Mouse (Mus musculus): ENCODE results near the gene Ccnl1.
A peak's percentile ranks its signal among the peaks of the same experiment; 100 is the strongest.

Ccnl1 gene

DNA sequence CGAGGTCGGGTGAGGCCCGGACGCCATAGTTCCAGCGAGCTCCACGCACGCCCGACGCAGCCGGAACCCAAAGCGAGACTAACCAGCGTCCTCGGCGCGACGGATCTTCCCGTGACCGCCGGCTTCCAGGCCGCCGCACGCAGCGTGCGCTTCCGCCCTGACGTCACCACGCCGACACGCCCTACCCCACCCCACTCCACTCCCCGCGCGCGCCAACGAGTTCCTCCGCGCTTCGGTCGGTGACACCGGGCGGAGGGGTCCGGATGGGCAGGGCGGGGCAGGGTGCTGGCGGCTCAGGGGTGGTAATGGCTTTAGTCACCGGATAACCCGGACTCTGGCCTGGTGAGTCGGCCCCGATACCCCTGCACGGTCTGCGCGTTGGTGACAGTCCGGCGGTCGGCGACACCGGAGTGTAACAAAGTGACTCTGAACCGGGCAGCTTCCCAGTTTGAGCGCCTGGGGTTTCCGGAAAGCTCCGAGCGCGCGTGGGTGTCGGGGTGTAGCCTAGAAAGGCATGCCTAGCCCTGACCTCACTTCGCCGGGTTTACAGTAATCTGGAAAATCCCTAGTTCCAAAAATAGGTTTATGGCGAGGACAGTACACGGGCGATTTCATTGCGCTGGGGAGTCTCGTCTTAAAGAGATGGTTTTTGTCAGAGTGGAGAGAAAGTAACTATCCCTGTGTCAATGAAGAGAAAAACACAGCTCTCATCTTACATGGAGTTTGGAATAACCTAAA is at the start of gene Ccnl1:
Ccnl1 (minus strand) TSS at position 148 of the 738 bp plus-strand sequence.
- DNase-seq (ENCODE audit: low read depth, low spot score): peak; percentile 88

DNA sequence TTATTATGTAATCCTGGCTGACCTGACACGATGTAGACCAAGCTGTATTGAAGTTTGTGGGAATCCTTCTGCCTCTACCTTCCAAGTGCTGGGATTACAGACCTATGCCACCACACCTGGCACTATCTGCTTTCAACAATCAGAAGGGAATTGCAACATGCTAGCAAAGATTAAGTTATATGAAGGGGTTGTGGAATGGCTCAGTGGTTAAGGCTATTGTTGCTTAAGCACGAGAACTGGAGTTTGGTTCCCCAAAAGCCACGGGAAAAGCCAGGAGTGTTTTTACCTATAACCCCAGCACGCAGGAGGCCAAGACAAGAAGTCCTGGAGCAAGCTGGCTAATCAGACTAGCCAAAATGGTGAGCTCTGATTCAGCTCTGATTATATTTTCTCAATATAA is 46.9 kb upstream of the Ccnl1 start:
- DNase-seq (ENCODE audit: low read depth, low spot score): no peak

DNA sequence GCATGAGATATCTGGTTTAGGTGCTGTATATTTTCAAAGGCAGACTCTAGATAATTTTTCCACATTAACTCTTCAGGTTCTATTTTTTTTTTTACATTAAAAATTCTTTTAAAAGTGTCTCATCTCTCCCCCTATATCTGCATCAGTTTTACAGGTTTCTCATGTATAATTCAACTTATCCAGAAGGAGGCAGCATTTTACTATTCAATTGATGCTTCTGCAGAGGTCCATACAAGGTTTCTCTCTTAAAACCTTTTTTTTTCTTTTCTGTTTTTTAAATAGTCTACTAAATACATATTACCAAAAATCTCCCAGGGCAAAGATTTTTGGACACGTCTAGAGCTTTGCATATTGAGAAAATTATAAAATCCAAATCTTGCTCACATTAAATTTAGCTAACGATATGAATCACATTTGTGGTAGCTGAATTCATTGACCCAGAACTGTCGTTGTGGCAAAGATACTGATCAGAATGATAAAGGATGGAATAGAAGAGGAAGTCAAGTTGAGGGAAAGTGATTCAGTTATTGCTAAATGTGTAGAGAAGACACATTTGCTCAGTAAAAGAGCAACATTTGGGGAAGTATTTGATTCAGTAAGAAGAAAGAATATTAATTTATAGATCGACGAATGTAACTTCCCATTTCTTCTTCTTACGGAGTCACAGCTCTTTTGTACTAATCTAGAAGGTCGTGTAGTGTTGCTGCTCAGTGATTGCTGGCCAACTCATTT is 46.3 kb upstream of the Ccnl1 start:
- no peak for DNase-seq (ENCODE audit: low read depth, low spot score)

DNA sequence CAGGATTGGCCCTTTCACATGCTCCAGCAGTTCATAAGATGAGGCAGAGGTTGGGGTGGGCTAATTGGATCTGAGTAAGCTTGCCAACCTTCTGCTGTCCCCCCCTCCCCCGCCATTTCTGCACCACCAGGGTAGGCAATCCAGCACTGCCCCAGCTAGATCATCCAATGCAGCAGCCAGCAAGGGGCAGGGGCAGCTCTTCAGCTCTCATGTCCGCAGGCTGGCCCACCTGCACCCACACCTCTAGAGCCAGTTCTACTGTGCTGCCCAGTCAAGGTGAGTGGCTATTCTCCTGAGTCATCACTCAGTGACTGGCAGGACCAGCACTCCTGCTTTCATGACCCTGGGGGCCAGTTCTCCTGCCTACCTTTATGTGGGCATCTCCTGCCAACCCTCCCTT is 42.4 kb upstream of the Ccnl1 start:
- no peak for DNase-seq (ENCODE audit: low read depth, low spot score)

DNA sequence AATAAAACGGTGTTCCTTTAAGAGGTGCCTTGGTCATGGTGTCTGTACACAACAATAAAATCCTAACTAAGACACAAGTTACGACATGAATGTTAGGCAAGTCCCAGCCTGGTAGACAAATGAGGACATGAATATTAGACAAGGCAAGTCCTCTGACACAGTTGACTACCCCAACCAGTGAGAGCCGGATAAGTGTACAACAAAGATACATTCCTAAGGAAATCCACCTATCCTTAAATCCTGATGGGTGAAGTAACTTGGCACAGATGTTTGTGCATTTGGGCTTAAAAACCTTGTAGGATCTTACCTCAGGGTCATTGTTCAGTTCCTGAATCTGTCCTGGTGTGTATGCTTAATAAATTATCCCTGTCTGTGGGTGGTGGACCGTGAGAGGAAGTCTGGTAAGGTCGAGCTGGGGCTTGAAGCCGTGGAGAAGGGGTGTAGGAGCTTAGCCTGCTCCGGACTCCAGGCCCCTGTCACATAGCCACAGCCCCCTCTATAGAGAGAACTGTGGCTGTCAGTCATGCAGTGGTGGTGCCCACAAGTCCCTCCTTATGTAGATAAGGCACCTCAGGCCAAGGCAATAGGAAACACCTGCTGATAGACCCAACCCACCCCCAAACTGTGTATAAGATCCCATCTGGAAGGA is 39.4 kb upstream of the Ccnl1 start:
- no peak for DNase-seq (ENCODE audit: low read depth, low spot score)

DNA sequence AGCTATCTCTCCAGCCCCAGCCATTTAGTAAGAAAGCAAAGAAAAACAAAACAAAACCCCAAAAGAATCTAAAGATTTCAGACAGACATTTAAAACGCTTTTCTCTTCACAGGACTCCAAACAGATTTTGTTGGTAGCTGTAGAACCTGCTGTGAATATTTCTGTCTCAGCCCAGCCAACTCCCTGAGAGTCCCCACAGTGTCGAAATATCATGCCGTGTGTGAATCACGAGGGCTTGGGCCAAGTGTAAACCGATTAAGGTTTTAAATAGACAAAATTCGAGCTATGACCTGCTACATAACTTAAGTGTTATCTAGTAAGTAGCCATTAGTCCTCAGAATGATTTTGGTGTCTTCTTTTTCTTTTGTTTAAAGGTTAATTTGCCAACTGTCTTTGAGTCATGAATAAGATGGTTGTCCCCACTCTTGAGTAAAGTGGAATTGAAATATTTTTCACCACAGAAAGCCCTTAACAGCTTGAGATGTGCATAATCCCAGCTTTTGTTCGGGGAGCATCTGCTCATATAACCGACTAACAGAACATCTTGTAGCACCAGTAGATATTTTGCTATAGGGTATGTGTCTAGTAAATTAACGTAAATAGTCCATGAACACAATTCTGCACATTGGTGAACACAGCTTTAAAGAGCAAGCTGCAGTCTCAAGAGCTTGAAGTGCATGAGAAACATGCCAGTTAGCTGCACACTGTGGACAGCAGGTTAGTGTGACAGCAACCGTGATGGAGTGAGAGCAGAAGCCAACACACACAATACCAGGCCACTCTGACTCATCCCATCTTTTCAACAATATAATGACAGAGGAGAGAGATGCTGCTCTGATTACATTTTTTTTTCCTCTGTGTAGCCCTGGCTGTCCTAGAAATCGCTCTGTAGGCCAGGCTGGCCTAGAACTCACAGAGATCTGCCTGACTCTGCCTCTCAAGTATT is 34.6 kb upstream of the Ccnl1 start:
- DNase-seq (ENCODE audit: low read depth, low spot score): no peak

DNA sequence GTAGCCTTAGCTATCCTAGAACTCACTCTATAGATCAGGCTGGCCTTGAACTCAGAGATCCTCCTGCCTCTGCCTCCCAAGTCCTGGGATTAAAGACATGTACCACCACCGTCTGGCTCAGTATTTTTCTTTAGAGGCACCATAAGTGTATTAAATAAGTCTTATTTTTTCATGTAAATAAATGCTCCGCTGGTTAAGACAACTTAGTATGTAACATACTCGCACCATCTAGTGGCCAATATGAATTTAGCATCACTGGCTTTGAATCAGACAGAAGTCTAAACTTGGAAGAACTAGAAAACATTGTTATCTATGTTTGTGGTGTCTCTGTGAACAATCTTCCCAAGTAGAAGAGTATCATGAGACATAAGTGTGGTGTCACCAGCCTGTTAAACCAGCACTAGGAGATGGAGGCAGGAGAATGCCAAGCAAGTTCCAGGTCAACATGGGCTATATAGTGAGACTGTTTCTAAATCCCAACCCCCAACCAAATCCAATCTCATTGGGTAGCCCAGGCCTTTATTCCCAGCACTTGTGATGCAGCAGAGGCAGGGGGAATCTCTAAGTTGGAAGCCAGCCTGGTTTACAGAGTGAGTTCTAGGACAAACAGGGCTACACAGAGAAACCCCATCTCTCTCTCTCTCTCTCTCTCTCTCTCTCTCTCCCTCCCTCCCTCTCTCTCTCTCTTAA is 33.1 kb upstream of the Ccnl1 start:
- DNase-seq (ENCODE audit: low read depth, low spot score): no peak

DNA sequence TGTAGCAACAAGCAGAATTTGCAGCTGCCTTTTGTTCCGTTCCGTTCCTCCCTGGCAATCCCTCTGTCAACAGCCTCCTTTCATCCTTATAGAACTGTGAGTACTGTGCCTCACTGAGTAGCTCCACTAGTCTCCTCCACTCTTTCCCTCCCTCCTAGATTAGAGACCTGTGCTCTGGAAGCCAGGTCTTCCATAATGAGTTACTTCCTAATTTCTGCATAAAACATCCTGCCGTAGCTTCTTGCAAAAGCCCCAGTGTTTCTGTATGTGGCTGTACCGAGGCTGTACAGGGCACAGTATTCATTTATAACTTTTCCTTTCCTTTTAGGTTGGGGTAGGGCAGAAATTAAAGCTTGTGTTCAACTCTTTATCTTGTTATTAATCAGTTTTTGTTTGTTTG is 32.5 kb upstream of the Ccnl1 start:
- DNase-seq (ENCODE audit: low read depth, low spot score): no peak

DNA sequence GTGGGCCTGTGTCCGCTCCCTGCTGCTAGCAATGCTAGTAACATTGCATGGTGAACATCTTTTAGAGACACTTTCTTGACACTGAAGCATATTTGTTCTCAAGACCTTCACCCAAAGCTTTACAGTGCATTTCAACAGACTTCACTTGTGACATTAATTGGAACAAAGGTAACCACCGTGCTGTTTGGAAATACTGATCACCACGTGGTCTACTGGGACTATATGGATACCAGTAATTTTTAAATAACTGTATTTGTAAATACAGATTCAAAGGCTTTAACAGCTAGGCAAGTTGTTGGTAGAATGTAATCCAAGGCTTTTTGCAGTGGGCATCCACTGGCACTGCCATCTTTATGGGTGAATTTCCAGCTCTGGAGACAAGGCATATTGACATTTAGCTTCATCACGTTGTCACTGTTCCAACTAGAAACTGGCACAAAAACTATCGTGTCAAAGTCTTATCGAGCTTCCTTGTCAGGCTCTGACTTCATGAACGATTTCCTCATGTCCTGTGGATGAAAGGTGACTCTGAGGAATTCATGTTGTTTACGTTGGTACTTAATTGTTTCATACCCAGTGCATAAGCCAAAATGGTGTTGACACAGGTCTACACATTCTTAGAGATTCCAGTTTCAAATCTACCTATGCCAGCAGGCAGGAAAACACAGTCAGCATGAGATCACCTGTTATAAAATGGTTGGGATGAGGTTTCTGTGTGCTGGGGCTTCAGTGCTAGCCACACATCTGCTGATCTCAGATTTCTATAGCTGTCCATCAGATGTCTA is 30.9 kb upstream of the Ccnl1 start:
- no peak for DNase-seq (ENCODE audit: low read depth, low spot score)

DNA sequence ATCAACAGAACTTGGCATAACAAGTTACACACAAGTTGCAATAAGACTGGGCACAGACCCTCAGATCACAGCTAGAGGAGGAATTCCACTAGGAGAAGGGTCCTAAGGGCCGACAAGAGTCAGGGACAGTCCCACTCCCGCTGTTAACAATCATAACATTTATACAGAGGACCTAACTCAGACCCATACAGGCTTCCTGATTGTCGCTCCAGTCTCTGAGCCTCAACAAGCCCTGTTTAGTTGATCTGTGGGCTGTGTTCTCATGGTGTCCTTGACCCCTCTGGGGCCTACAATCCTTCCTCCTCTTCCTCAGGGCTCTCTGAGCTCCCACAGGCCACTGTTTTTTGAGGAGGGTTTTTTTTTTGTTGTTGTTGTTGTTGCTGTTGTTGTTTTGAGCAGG is 18.2 kb upstream of the Ccnl1 start:
- DNase-seq (ENCODE audit: low read depth, low spot score): no peak

DNA sequence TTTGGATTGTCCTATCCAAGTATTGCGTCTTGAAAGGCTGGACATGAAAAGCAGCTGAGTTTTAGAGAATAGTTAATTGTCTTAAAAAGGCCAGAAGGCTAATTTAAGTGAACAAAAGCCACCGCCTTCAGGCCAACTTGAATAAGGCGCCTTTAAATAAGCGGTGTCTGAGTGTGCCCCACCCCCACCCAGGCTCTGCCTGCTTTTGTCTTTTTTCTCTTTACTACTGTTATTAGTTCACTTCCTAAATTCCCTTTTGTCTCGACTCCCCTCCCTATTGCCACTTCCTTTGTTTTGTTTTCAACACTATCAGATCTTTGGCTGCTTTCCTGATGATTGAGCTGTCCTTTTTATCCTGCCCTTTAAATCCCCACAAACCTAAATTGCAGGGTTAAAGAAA is 17.3 kb upstream of the Ccnl1 start:
- no peak for DNase-seq (ENCODE audit: low read depth, low spot score)

DNA sequence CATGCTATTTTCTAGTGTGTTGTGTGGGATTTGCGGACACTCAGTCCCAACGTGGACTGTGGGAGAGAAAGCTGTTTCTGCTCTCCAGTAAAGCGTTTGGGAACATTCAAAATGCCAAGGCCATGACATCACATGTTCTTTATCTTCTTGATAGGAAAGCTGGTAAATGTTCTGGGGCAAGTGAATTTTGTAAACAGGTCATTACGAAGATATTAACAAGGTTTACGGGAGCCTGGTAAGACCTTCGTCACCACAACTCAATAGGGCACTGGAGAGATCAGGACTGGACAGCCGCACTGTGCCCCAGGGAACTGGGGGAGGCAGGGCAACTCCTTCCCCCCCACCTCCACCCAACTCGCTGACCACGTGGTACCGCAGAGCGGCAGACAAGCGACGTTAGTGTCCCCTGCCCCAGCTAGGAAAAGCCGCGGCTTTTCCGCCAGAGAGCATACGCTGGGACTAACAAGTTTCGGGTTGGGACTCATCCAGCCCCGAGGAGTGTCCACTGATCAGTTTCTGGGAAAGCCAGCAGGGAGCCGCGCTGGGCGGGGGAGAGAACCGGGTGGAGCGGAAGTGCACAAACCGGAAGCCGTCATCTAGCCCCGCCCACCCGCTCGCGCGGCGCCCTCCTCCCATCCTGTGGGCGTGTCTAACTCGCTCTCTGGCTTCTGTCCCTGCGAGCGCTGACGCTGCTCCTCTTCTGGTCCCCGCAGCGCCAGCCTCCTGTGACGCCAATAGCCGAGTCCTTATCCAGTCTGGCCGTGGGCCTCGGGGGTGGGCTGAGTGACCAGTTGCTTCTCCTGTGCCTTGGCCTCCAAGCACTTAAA is 16.4 kb upstream of the Ccnl1 start:
- peak; percentile 93 for DNase-seq (ENCODE audit: low read depth, low spot score)

DNA sequence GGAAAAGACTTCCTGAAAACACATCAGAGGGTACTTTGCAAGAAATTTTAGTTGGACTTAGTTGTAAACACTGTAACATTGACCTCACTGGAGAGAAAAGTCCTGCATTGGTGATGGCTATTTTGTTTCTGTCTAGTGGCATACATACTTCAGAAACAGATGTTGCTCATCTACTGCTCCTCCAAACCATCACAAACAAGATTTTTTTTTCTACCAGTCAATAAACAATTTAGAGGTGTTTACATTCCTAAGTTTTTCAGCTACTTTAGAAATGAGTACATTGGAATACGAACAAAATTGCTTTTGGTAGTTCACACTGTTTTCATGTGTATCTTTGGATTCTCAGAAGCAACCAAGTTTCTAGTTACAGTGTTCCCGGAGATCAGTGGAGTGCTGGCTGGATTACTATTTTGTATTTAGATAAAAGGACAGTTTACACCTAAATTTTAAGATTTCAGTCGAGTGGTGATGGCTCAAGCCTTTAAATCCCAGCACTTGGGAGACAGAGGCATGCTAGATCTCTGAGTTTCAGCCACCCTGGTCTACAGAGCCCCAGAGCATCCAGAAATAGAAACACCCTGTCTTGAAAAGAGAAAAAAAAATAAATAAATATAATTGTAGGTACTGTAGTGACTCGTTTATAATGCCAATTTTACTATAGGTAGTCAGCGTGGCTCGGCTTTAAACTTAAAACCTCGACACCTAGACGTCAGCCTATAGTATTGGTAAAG is 15.6 kb upstream of the Ccnl1 start:
- DNase-seq (ENCODE audit: low read depth, low spot score): no peak

DNA sequence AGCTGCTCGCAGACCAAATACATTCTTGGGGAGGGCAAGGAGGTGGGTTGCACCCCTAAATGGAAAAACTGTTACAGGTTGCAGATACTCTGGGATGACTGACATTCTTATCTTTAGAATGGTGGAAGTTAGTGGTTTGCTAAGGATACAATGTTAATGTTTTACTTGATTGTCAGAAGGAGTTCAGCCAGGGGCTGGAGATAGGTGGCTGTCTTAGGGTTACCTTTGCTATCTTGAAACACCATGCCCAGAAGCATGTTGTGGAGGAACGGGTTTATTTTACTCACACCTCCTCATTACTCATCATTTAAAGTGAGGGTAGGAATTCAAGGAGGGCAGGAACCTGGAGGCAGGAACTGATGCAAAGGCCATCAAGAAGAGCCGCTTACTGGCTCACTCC is 11.1 kb upstream of the Ccnl1 start:
- no peak for DNase-seq (ENCODE audit: low read depth, low spot score)

DNA sequence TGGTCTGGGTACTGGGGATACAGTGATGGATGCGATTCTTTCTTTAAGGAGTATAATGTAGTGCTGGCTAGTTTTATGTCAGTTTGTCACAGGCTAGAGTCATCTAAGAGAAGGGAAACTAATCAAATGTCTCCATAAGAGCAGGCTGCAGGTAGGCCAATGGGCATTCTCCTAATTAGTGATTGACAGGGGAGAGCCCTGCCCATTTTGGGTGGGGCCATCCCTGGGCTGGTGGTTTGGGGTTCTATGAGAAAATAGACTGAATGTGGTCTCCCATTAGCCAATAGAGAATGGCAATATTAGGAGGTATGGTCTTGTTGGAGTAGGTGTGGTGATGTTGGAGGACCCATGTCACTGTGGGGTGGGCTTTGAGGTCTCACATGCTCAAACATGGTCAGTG is 8.3 kb upstream of the Ccnl1 start:
- no peak for DNase-seq (ENCODE audit: low read depth, low spot score)

DNA sequence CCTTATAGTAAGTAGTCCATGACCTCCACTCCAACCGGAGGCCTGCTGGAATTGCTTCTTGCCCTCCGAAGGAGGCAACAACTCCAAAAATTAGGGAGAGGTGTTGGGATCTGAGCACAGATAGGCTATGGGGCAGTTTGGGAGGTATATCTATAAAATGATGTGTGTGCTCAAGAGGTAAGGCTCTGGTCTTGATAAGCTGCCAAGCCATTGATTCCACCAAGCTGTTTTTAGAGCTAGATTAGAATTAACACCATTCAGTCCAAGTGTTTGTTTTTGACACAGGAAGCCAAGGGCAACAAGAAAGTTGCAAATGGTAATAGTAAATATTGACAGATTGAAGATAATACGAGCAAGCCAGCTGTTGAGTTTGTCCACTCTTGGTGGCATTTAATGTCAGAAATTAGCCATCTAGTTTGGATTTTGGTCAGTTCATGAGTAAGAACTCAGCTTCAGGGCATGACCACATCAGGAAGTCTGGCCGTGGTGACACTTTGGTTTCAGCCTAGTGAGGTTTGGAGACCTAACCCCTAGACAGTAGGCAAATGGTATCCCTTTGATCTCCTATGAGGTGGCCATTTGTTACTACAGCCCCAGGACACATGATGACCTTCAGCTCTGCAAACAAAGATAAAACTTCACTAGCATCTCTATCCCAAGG is 4.4 kb upstream of the Ccnl1 start:
- DNase-seq (ENCODE audit: low read depth, low spot score): no peak

DNA sequence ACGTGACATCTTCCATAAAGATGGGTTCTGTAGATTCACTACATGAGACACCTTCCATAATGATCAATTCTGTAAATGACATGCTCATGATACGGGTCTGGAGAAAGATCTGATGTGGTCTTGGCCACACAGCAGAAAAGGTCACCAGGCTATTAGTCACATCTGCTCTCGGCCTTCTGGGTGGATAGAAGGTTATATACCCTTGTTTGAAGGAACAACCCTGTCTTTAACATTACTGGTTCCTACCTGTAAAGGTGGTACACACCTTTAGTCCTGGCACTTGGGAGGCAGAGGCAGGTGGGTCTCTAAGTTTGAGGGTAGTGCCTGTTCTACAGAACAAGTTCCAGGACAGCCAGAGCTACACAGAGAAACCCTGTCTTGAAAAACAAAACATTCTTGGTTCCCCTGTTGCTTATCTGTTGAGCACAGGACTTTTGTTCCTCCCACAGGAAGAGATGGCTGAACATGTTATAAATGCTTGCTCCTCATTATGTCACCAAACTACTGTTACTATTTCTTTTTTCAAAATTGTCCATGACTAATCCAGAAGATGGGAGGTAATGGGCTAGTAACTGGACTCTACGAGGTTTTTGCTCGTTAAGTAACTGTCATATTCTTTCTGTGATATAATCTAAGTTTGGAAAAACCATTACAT is 2.4 kb upstream of the Ccnl1 start:
- DNase-seq (ENCODE audit: low read depth, low spot score): no peak
